Mouse (Mus musculus) common myeloid progenitor, adult 5-6 weeks (primary cell): ENCODE measurements around the gene Rps12-ps3. TPM values are rescaled to one million over a fixed set of nuclear protein-coding genes. Genes with fewer than 3 reads are reported as not detected.

Experiments used
- ATAC-seq: replicated peaks from 2 replicates; pipeline ENCODE4 v1.8.0; 2016; ENCODE audit warnings: low read depth, mild to moderate bottlenecking, moderate TSS enrichment, inconsistent platforms; ENCODE audit not compliant: poor library complexity, severe bottlenecking
- total RNA-seq: library from RNA; stranded (forward); fragments of 200-1000, 187-1606 nt; gene quantifications from 2 replicates; pipeline ENCODE4 v1.2.3, GENCODE M21; 2017

Rps12-ps3 gene
- total RNA-seq = 809 and 1,340 TPM in 2 replicates

- ATAC-seq = no peak
These were observed at the start of gene Rps12-ps3 for GRCm38 (mm10) chr19:59321990-59322389. Rps12-ps3 (plus strand) TSS chr19:59322290.

- no peak for ATAC-seq
These were observed 48.9 kb upstream of the Rps12-ps3 start for GRCm38 (mm10) chr19:59273190-59273589.

DNA sequence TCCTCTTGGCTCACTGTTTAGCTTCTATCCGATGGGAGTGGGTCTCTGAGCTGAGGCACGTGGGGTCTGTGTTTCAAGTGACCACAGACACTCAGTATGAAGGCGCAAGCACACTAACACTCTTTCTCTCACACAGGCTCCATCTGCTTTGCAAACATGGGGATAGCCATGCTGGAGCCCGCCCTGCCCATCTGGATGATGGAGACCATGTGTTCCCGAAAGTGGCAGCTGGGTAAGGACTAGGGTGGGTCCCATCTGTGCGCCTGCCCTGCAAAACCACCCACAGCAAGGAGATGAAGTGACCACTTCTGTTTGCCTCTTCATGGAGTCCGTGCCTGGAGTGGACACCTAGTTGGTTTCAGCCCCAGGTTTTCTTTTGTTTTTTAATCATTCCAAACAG is 45.7 kb upstream of the Rps12-ps3 start:
- ATAC-seq = no peak

GRCm38 (mm10) chr19:59280841-59281240 is 41.2 kb upstream of the Rps12-ps3 start:
- no peak for ATAC-seq

- no peak for ATAC-seq
These were observed 40.1 kb upstream of the Rps12-ps3 start for GRCm38 (mm10) chr19:59282001-59282400.

GRCm38 (mm10) chr19:59289042-59289441 is 33.0 kb upstream of the Rps12-ps3 start:
- ATAC-seq = no peak

- ATAC-seq = 0 out of 2 replicates have a peak, but pooled peaks have one; percentile 11
These were observed 32.3 kb upstream of the Rps12-ps3 start for GRCm38 (mm10) chr19:59289811-59290210.

- no peak for ATAC-seq
These were observed 29.8 kb upstream of the Rps12-ps3 start for GRCm38 (mm10) chr19:59292183-59292839.

DNA sequence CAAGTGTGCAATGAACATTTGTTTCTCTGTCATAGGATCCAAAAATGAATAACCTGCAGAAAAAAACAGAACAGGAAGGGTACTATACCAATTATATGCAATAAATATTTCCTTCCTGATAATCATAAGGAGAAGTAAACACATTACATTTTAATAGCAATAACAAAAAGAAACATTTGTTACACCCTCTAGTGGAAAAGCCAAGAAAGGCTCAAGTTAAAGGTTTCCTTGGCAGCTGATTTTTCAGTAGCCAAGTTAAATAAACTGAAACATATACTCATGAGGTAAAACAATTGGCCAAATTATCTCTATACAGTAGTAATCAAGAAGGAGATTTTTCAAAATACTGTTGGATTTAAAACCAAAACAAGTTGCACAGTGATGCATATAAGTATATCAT is 6.8 kb upstream of the Rps12-ps3 start:
- ATAC-seq = no peak

- peak; percentile 78 for ATAC-seq
These were observed 5.5 kb upstream of the Rps12-ps3 start for GRCm38 (mm10) chr19:59316571-59316970.

GRCm38 (mm10) chr19:59330816-59331225 is 8.7 kb downstream of the Rps12-ps3 start:
- peak; percentile 76 for ATAC-seq

DNA sequence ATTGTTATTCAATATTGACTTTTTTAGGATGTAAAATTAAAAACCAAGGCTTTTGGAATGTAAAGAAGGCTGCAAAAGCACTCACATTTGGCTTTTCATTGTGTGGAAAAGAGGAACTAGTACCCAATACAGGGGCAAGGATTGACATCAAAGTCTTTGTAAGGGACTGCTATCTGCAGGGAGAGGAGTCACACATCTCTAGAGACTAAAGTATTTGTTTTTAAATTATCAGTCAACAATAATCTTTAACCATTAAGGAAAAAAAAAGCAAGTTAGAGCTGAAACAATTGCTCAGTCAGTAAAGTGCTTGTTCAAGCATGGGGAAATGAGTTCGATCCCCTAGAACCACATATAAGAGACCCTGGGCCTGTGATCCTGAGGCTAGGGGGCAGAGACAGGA is 14.6 kb downstream of the Rps12-ps3 start:
- ATAC-seq = no peak

- 0 out of 2 replicates have a peak, but pooled peaks have one; percentile 47 for ATAC-seq
These were observed 16.0 kb downstream of the Rps12-ps3 start for GRCm38 (mm10) chr19:59337872-59338681.

DNA sequence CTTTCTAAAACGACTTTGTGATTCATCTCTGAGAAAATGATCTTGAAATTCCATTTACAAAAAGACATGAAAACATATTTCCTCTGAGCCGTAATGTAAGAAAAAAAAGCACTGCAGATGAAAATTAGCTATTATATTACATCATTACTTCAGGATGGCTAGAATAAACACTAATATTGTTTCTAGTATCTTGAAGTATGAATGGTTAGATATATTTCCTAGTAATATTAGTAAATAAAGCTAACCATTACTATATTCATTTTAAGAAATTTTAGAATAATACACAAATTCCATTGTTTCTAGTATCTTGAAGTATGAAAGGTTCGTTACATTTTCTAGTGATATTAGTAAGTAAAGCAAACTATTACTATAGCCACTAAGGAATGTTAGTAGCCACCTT is 17.8 kb downstream of the Rps12-ps3 start:
- no peak for ATAC-seq

DNA sequence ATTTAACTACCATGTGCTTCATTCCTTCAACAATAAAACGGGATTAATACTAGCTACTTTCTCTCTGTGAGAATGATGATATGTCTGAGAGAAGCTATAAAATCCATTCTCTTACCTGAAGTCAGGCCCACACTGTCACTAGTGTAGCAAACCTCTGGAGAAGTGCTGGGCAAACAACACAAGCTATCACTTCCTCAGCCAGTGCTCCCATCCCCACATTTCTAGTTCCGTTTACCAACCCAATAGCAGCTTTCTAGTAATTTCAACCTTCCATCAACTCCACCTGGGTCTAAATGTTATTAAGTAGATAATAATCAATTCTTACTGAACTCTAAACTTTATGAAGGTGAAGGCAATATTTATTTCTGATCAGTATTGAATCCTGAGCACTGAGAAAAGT is 20.9 kb downstream of the Rps12-ps3 start:
- no peak for ATAC-seq

GRCm38 (mm10) chr19:59344304-59344711 is 22.2 kb downstream of the Rps12-ps3 start:
- ATAC-seq = peak; percentile 60

DNA sequence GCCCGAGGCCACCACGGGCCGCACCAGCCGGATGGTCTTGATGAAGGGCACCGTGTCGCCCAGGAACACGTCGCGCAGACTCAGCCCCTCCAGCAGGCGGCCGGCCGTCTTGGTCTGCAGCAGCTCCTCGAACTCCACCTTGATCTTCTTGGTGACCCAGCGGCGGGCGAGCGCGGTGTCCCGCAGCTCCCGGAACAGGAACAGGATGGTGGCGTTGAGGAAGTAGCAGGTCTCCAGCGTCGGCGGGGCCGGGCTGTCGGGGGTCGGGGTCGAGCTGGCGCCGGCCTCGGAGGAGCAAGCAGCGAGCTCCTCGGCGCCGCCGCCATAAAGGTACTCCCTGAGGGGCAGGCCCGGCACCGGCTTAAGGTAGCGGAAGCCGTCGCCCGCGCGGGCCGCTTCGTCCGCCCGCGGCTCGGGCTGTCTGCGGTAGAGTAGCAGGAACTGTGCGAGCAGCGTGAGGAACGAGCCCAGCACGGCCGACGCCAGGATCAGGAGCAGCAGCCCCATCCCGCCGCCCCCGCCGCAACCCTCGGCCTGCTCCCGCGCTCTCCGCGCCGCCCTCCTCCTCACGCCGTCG is 23.1 kb downstream of the Rps12-ps3 start:
- peak; percentile 52 for ATAC-seq

- ATAC-seq = peak; percentile 27
These were observed 23.7 kb downstream of the Rps12-ps3 start, which contains the start of gene Pdzd8 for GRCm38 (mm10) chr19:59345658-59346283. Pdzd8 (minus strand) TSS chr19:59345780.

DNA sequence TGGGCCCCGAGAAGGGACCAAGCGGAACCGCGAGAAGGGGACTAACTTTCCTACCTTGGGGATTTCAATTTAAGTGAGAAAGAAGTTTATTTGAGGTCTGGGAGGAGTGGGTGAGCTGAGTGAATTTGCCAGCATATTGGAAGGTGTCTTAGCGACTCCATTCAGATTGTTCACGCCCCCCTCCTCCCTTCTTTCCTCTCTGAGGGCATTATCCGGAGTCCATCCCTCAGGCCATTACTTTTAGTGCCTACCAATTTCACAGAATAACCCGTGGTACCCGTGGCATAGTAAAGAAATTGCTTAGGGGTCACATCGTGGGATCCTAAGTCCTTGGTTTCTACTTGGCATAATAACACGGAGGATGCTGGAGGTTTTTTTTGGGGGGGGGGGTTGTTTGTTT is 24.2 kb downstream of the Rps12-ps3 start:
- no peak for ATAC-seq

DNA sequence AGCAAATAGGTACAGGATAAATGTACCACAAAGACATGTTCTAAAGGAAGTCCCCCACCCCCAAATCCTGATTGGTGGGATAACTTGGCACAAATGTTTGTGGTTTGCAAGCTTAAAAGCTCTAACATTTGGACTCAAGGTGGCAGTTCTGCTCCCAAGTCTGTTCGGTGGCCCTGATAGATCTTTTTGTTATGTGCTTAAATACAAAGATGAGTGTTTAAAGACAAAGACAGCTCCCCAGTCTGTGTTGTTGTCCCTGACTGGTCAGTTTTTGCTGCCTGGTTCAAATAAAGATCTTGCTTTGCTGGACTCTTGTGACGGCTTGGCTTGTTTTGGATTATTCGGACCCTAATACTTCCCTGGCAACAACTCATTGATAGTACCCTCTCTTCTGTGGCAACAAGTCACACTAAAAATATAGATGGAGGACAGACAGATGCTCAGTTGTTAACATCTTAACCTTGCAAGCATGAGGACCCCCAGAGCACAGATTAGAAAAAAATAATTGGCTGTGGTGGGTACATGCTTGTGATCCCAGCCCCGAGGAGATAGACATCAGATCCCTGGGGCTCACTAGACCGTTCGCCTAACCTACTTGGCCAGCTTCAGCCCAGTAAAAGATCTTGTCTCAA is 27.4 kb downstream of the Rps12-ps3 start:
- no peak for ATAC-seq
